Mouse (Mus musculus) heart, embryonic 16.5 days (tissue): ENCODE results near the gene Slc37a4. TPM values are rescaled to one million over a fixed set of nuclear protein-coding genes. Genes with fewer than 3 reads are reported as not detected.
"Not testable (repeated sequence)": the region's sequence is repeated elsewhere in the genome, so short reads cannot be mapped to it uniquely, and the experiment has no call there.

Source experiments
- ATAC-seq: fragments of 200-750 bp; cut with Nextera tagmentation; replicated peaks from 2 replicates; pipeline ENCODE4 v1.8.0; 2017; ENCODE audit warnings: moderate number of reproducible peaks; ENCODE audit not compliant: insufficient read depth, low FRiP score; ENCODE audit errors: extremely low read depth
- H3K27ac ChIP-seq: fragments of 300-500 bp; sonication (generic); 2 replicates; pipeline ENCODE4 v1.5.1; 2014; ENCODE audit warnings: mild to moderate bottlenecking, low read length, control low read depth, moderate library complexity
- H3K27me3 ChIP-seq: fragments of 300-500 bp; sonication (generic); 2 replicates; pipeline ENCODE4 v1.6.1; 2014; ENCODE audit warnings: low read length, mixed read lengths; ENCODE audit not compliant: control insufficient read depth, insufficient read depth
- H3K36me3 ChIP-seq: fragments of 300-500 bp; sonication (generic); 2 replicates; pipeline ENCODE4 v1.6.1; 2014; ENCODE audit not compliant: control insufficient read depth, insufficient read depth
- H3K4me1 ChIP-seq: fragments of 300-500 bp; sonication (generic); 2 replicates; pipeline ENCODE4 v1.6.1; 2014; ENCODE audit warnings: low read length, mixed read lengths; ENCODE audit not compliant: control insufficient read depth, insufficient read depth
- H3K4me2 ChIP-seq: fragments of 300-500 bp; sonication (generic); 2 replicates; pipeline ENCODE4 v1.6.1; 2014; ENCODE audit warnings: low read depth, mild to moderate bottlenecking, control low read depth, low read length
- H3K4me3 ChIP-seq: fragments of 300-500 bp; sonication (generic); 2 replicates; pipeline ENCODE4 v1.5.1; 2014; ENCODE audit warnings: mild to moderate bottlenecking, control low read depth, low read length
- H3K9ac ChIP-seq: fragments of 300-500 bp; sonication (generic); 2 replicates; pipeline ENCODE4 v1.6.1; 2014; ENCODE audit warnings: low read length, control low read depth
- H3K9me3 ChIP-seq: fragments of 300-500 bp; sonication (generic); replicated peaks from 2 replicates; pipeline ENCODE4 v1.6.1; 2016; ENCODE audit warnings: low read length; ENCODE audit not compliant: control insufficient read depth
- WGBS: fragments of 180-500 bp; shearing (Covaris S2); extraction: QIAGEN DNeasy Blood & Tissue Kit; methylation state at CpG from one replicate; pipeline ENCODE4 v1.1.7; 2014; 5-methylcytosine and 5-hydroxymethylcytosine counted together
- polyA plus RNA-seq: library from polyadenylated mRNA; unstranded; fragments of >200 nt; fragmentation: Nextera tagmentation; extraction: Ambion mirVana; gene quantifications from 2 replicates; pipeline ENCODE4 v1.2.1, GENCODE M21; 2015

The Slc37a4 gene
- polyA plus RNA-seq, 1 experiment from 2014 or later: 37.8 TPM

DNA sequence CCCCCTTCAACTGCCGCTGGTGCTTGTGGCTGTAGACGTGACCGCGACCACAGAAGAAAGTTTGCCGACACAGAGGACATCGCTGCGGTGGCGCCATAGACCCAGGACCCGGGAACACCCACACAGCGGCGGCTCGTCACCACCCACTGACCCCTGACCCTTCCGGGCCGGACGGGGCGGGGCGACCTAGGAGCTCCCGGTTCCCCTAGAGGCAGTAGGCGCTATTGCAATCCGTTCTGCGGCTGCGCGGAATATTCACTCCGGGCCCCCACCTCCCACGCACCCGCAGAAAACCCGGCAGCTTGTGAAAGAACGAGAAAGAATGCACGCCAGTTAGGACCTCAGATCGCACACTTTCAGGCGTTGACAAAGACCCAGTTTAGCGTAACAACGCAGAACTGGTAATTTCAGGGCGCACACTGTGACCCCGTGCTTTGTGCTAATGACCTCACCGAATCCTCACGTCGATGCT is 21.3 kb downstream of the Slc37a4 start:
- Histone ChIP-seq H3K27ac (peak overlapping the region; percentile 76), H3K36me3 (peaks cover 17% of the 10 kb centered on the region; the same call in 1 of the 2 replicates), H3K9me3 (no peaks in the 10 kb centered on the region), H3K4me1 (peaks cover 11% of the 10 kb centered on the region), H3K4me3 (peak overlapping the region; percentile 98), H3K4me2 (peak overlapping the region; percentile 97), H3K27me3 (no peaks in the 10 kb centered on the region), H3K9ac (peak overlapping the region; percentile 97)
- WGBS: under 1% methylated on average over 38 of the region's 38 CpGs
- ATAC-seq: peak; percentile 96

DNA sequence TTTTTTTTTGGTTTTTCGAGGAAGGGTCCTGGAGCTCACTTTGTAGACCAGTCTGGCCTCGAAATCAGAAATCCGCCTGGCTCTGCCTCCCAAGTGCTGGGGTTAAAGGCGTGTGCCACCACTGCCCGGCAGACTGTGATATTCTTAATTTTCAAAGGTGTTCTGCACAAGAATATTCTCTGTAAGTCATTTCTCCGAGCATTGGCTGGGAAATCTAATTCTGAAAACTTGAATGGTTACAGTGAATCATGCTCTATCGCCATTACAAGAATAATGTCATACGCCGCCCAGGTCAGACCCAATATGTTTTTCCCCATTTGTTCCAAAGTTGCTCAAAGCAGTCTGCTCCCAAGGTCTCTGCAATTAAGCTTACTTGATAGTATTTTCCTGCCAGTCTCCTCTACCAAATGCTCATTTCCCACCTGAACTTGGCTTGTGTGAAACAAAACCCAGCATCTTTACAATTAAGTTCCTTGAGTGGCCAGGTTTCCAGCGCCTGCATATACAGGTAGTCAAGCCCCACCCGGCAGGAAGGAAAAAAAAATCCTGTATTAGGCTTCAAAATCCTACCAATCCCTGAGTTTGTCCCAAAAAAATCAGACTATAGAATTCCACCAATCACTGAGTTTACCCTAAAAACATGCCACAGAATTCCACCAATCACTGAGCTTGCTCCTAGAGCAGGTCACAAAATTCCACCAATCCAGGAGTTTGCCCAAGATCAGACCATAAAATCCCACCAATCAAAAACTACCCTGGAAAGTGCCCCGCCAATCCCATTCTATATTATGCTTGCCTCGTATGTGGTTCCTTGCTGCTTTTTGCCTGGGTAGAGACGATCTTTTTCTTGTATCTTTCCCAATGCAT is 22.1 kb downstream of the Slc37a4 start, which contains the start of gene Ccdc84:
Ccdc84 (minus strand) TSS at position 51 of the 867 bp plus-strand sequence.
- H3K9me3 ChIP-seq: no peaks in the 10 kb centered on the region
- peak within 1 kb of the TSS; percentile 97 for H3K4me2 ChIP-seq
- 74% methylated on average over 14 of the region's 14 CpGs for WGBS
- H3K27ac ChIP-seq: peak within 1 kb of the TSS; percentile 76
- peak within 1 kb of the TSS; percentile 98 for H3K4me3 ChIP-seq
- H3K4me1 ChIP-seq: peaks cover 11% of the 10 kb centered on the region
- peak within 1 kb of the TSS; percentile 97 for H3K9ac ChIP-seq
- 0 out of 2 replicates have a peak, but pooled peaks cover 13% of the 10 kb centered on the region for H3K36me3 ChIP-seq
- ATAC-seq: no peak
- H3K27me3 ChIP-seq: no peaks in the 10 kb centered on the region

- ATAC-seq, H3K27me3 ChIP-seq, H3K9me3 ChIP-seq, H3K4me3 ChIP-seq, H3K36me3 ChIP-seq, H3K9ac ChIP-seq, H3K27ac ChIP-seq, H3K4me2 ChIP-seq: not testable (repeated sequence)
- 90% methylated on average over 9 of the region's 9 CpGs for WGBS
- H3K4me1 ChIP-seq: peaks cover 11% of the 10 kb centered on the region
Observed at GRCm38 (mm10) chr9:44419730-44420129, 23.1 kb downstream of the Slc37a4 start.

DNA sequence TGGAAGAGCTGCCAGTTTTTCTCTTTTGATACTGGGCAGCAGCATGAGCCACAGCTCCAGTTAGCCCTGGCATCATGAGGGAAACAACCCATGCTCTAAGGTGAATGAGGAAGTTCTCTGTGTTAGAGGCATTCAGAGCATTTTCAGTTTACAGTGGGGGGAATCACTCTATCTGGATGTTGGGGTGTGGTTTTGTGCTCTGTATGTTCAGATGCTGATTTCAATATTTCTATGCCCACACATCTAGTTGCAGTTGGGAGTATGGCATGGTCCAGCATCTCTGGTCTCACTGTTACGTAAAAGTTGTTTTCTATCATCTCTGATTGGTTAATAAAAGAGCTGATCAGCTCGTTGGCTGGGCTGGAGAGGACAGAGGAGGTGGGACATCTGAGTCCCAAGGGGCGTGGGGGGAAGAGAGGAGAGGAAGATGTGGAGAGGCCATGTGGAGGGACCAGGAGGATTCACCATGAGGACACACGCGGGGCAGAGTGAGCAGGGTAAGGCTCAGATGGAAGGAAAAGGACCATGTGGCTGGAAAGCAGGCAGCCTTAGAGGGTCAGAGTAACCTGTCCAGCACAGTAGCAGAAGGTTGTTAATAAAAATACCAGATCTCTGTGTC is 23.7 kb downstream of the Slc37a4 start:
- Histone ChIP-seq H3K4me3 (no peak overlapping the region), H3K4me2 (no peak overlapping the region), H3K27me3 (no peaks in the 10 kb centered on the region), H3K36me3 (0 out of 2 replicates have a peak, but pooled peaks cover 3% of the 10 kb centered on the region), H3K4me1 (peaks cover 11% of the 10 kb centered on the region), H3K9me3 (no peaks in the 10 kb centered on the region), H3K9ac (no peak overlapping the region), H3K27ac (no peak overlapping the region)
- WGBS: 70% methylated on average over 5 of the region's 5 CpGs
- no peak for ATAC-seq

DNA sequence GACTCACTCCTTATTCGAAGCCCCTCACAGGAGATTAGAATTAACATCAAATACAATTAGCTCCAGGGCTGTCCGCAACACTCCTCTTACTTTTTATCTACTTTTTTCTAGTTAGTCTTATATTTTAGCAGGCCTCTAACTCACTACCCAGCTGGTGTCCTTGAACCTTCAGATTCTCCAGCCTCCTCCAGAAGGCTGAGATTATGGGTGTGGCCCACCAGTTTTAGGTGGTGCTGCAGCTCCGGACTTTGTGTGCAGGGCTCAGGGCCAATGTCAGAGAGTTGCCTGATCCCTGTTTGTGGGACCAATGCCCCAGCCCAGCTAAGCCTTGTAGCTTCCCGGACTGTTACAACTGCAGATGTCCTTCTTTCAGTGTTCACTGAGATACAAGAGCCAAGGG is 26.9 kb downstream of the Slc37a4 start:
- WGBS: 85% methylated on average over 4 of the region's 4 CpGs
- no peak for ATAC-seq
- Histone ChIP-seq H3K4me1 (0 out of 2 replicates have a peak, but pooled peaks cover under 1% of the 10 kb centered on the region), H3K9ac (no peak overlapping the region), H3K9me3 (no peaks in the 10 kb centered on the region), H3K4me3 (no peak overlapping the region), H3K4me2 (no peak overlapping the region), H3K27me3 (no peaks in the 10 kb centered on the region), H3K36me3 (no peaks in the 10 kb centered on the region), H3K27ac (no peak overlapping the region)

GRCm38 (mm10) chr9:44432577-44433185 is 36.0 kb downstream of the Slc37a4 start:
- Histone ChIP-seq H3K4me3 (no peak overlapping the region), H3K9ac (no peak overlapping the region), H3K9me3 (no peaks in the 10 kb centered on the region), H3K36me3 (no peaks in the 10 kb centered on the region), H3K4me1 (no peaks in the 10 kb centered on the region), H3K27ac (no peak overlapping the region), H3K27me3 (no peaks in the 10 kb centered on the region), H3K4me2 (no peak overlapping the region)
- WGBS: 53% methylated on average over 5 of the region's 5 CpGs
- no peak for ATAC-seq

GRCm38 (mm10) chr9:44435747-44436146 is 39.1 kb downstream of the Slc37a4 start:
- Histone ChIP-seq H3K9me3 (no peaks in the 10 kb centered on the region), H3K27me3 (no peaks in the 10 kb centered on the region), H3K4me1 (no peaks in the 10 kb centered on the region), H3K27ac (no peak overlapping the region), H3K4me2 (no peak overlapping the region), H3K9ac (no peak overlapping the region), H3K36me3 (no peaks in the 10 kb centered on the region), H3K4me3 (no peak overlapping the region)
- 71% methylated on average over 6 of the region's 6 CpGs for WGBS
- ATAC-seq: no peak

DNA sequence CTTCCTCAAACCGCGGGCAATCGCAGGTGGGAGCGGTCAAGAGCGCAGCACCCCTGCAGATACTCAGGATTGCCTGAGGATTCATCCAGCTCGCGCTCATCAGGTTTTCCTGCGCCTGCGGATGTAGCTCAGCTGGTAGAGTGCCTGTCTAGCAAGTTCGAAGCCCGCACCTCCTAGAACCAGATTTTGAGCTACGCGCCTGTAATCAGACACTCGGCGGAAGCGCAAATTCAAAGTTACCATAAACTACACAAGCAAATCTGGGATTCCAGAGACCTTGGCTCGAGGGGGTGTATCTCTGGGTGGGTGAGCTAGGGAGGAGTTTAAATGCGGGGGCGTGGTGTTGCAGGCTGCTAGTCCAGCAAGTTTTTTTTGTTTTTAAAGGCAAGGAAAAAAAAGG is 44.3 kb downstream of the Slc37a4 start, which contains the start of gene Foxr1:
Foxr1 (minus strand) TSS at position 176 of the 400 bp plus-strand sequence.
- H3K4me1 ChIP-seq: no peaks in the 10 kb centered on the region
- WGBS: 59% methylated on average over 19 of the region's 19 CpGs

More for the DNA sequence above, 44.3 kb downstream of the Slc37a4 start, which contains the start of gene Foxr1:
- Histone ChIP-seq H3K4me3 (no peak within 1 kb of the TSS), H3K27ac (no peak within 1 kb of the TSS), H3K9me3 (no peaks in the 10 kb centered on the region), H3K36me3 (no peaks in the 10 kb centered on the region), H3K4me2 (no peak within 1 kb of the TSS), H3K27me3 (no peaks in the 10 kb centered on the region), H3K9ac (no peak within 1 kb of the TSS)
- no peak for ATAC-seq
